Mouse (Mus musculus): ENCODE measurements around the gene Gch1. TPM values are rescaled to one million over a fixed set of nuclear protein-coding genes. Genes with fewer than 3 reads are reported as not detected.

The Gch1 gene
- total RNA-seq (2021): 1 to 10 TPM; 1.6 to 2.0 TPM
- long read RNA-seq, partial matches to known transcripts: 0 of 5 reads
- long read RNA-seq, other reads (novel, unspliced or antisense): 1 of 5 reads

DNA sequence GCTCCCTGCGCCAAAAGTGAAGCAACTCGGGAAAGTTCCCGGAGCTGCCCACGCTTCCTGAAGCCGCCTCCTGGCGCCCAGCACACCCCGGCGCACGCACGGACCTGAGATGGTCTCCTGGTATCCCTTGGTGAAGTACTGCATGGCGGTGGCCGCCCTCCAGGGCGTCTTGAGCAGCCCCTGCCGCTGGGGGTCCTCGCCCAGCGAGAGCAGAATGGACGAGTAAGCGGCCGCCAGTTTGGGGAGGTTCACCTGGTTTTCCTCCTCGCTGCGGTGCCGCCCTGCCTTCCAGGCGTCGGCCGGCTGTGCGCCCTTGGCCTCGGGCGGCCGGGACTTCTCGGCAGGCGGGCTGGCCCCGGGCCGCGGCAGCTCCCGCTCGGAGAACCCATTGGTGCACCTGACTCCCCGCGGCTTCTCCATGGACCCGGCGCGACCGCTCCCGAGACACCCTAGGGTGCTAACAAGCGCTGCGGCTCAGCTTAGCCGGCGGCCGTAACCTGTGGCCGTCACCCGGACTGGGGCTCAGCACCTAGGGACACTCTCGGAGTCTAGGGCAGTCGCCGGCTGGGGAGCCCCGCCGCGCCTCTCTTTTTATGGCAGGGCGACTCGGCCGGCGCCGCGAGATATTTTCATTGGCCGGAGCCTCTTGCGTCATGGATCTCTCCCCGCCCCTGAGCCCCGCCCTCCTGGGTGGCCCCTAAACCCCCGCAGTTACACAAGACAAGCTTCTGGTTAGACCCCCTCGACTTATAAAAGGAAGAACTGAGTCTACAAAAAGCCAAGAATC, at the start of gene Gch1:
TSS of gene Gch1 (minus strand) at position 566 of the 787 bp plus-strand sequence.
- peak; percentile 48 to 69 for DNase-seq (ENCODE audit: low spot score in 2 of 2)

- no peak for DNase-seq (ENCODE audit: low spot score in 2 of 2)
Observed at GRCm38 (mm10) chr14:47237286-47237685, 48.1 kb upstream of the Gch1 start.

DNA sequence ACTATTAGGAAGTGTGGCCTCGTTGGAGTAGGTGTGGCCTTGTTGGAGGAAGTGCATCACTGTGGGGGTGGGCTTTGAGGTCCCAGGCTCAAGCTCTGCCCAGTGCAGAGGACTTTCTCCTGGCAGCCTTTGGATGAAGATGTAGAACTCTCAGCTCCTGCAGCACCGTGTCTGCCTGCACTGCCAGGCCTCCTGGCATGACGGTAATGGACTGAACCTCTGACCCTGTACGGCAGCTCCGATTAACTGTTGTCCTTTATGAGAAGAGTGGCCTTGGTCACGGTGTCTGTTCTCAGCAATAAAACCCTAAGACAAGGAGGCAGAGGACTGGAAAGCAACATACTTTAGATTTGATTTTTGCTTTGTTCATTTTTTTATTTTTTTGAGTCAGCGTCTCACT, 47.3 kb upstream of the Gch1 start:
- DNase-seq (ENCODE audit: low spot score in 2 of 2): no peak

- DNase-seq (ENCODE audit: low spot score in 2 of 2): no peak
Observed at GRCm38 (mm10) chr14:47234526-47235250, 45.5 kb upstream of the Gch1 start.

DNA sequence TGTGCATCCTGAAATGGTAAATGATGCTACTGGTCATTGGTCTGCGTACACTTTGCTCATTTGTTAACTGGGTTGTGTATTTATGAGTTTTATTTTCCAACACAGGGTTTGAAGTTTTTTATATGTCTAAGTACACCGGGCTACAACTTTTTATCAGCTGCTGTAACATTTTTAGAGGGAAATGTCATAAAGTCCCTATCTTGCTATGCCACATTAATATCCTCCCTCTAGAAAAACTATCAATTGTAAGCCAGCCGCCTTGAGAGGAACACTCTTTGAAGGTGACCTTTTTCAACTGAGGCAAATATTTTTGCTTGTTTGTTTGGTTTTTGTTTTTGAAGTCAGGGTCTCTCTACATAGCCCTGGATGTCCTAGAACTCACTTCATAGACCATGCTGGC, 44.8 kb upstream of the Gch1 start:
- DNase-seq (ENCODE audit: low spot score in 2 of 2): no peak

- DNase-seq (ENCODE audit: low spot score in 2 of 2): no peak
Observed at GRCm38 (mm10) chr14:47233602-47234001, 44.4 kb upstream of the Gch1 start.

DNA sequence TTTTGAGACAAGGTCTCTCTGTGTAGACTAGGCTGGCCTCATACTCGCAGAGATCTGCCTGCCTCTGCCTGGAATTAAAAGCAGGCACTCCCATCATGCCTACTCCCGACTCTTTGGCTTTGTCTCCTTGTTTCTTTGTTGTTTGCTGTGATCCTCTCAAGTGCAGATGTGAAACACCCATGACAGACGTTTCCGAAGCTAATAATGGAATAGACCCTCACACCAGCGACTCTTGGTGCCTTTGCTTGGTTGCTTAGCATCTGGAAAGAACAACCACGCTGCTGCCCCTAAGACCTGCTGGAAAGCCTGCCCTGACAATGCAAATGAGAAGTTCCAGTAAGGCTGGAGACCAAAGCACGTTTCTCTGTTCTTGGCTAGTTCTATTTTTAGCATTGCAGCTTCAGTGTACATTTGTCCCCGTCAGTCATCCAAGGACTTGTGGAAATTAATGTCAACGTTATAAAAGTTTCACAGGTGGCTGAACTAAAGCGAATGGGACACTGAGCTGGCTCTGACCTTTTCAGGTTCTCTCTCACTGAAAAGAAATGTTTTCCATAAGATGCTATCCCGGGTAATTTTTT, 40.7 kb upstream of the Gch1 start:
- DNase-seq (ENCODE audit: low spot score in 2 of 2): no peak

DNA sequence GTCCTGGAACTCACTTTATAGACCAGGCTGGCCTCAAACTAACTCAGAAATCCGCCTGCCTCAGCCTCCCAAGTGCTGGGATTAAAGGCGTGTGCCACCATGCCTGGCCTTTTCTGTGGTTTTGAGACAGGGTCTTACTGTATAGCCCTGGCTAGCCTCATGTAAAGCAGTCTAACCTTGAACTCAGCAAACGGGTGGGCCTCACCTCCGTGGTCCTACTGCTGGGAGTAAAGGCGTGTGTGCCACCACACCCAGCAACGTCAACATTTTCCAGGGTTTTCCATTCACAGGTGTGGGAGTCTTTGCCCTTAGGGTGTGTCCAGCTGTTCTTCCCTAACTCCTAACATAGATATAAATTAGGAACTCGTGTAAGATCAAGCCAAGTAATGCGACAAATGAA, 36.7 kb upstream of the Gch1 start:
- DNase-seq (ENCODE audit: low spot score in 2 of 2): no peak

- DNase-seq (ENCODE audit: low spot score in 2 of 2): no peak
Observed at GRCm38 (mm10) chr14:47224476-47225325, 35.5 kb upstream of the Gch1 start.

GRCm38 (mm10) chr14:47222631-47223450, 33.6 kb upstream of the Gch1 start:
- DNase-seq (ENCODE audit: low spot score in 2 of 2): no peak

GRCm38 (mm10) chr14:47221567-47221966, 32.4 kb upstream of the Gch1 start:
- peak in 1 of 2 experiments; percentile 26 for DNase-seq (ENCODE audit: low spot score in 2 of 2)

DNA sequence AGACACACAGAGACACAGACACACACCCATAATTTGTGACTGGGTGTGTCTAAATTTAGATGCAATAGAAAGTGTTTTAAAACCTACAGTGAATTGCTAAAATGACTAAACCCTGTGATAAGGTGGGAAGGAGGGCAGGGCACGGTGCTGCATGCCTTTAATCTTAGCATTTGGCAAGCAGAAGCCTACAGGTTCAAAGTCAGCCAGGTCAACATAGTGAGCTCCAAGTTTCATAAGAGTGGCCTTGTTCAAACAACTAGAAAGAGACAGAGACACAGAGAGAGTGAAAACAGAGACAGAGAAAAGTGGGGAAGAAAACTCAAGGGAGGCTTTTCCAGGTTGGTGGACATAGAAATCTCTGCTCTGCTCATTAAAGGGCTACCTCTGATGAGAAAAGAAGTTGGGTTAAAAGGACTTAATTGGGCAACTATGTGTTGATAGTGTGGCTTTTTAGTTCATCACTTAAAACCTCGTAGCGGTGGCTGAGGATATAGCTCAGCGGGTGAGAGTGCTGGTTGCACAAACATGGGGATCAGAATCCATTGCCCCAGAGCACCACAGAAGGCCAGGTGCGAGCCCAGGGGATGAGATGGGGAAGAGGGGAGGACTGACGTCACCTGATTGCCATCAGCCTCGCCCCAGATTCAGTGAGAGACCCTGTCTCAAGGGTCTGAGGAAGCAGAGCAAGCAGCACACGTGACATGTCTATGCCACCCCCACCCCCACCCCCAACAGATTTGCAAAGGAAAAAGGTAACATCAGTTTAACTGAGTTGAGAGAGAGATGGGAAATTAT, 31.2 kb upstream of the Gch1 start:
- DNase-seq (ENCODE audit: low spot score in 2 of 2): no peak

DNA sequence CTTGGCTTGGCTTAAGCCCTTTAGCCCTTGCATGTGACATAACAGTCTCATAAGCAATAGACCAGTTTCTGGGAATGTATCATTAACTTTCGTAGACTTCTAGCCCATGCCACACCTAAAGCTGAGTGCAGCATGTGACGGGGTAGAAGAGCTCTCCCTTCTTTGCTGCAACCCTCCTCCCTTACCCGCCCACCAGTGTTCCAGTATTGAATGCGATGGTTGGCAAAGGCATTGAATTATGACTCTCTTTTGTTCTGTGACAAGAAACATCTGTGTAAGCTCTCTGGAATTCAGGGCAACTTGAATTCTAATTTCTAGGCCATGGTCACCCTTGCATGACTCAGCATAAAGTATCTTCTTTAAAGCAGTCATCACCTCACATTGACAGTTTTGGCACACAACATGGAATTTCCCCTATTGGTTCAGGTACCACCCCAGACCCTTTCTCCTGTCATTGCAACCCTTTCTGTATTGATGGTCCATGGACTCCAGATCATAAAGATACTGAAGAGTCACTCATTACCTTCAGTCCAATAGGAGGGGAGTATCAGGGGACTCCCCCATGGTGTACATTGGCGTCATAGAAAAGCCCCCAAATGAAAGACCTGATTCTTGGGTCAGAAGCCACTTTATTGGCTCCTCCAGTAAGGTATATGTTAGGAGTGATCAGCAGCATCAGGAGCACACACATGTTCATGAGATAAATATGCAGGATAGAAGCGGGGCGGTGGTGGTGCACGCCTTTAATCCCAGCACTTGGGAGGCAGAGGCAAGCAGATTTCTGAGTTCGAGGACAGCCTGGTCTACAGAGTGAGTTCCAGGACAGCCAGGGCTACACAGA, 29.8 kb upstream of the Gch1 start:
- DNase-seq (ENCODE audit: low spot score in 2 of 2): peak in 1 of 2 experiments; percentile 16

GRCm38 (mm10) chr14:47216541-47216940, 27.3 kb upstream of the Gch1 start:
- DNase-seq (ENCODE audit: low spot score in 2 of 2): no peak

- no peak for DNase-seq (ENCODE audit: low spot score in 2 of 2)
Observed at GRCm38 (mm10) chr14:47214367-47214766, 25.2 kb upstream of the Gch1 start.

GRCm38 (mm10) chr14:47213305-47213704, 24.1 kb upstream of the Gch1 start:
- no peak for DNase-seq (ENCODE audit: low spot score in 2 of 2)

- DNase-seq (ENCODE audit: low spot score in 2 of 2): no peak
Observed at GRCm38 (mm10) chr14:47209669-47210164, 20.5 kb upstream of the Gch1 start.
